Mouse (Mus musculus) heart, embryonic 12.5 days (tissue): ENCODE results near the gene Abca1. TPM values are rescaled to one million over a fixed set of nuclear protein-coding genes. Genes with fewer than 3 reads are reported as not detected.
A peak's percentile ranks its signal among the peaks of the same experiment; 100 is the strongest.

ENCODE experiments used
- ATAC-seq: fragments of 200-750 bp; cut with Nextera tagmentation; 2 replicates; pipeline ENCODE4 v1.8.0; 2017; ENCODE audit warnings: moderate TSS enrichment, moderate library complexity; ENCODE audit not compliant: insufficient number of reproducible peaks, low FRiP score
- H3K27ac ChIP-seq: fragments of 300-500 bp; sonication (generic); 2 replicates; pipeline ENCODE4 v1.5.1; 2016; ENCODE audit warnings: mild to moderate bottlenecking, moderate library complexity; ENCODE audit not compliant: poor library complexity, severe bottlenecking
- H3K27me3 ChIP-seq: fragments of 300-500 bp; sonication (generic); replicated peaks from 2 replicates; pipeline ENCODE4 v1.6.1; 2016; ENCODE audit warnings: mild to moderate bottlenecking, moderate library complexity
- H3K36me3 ChIP-seq: fragments of 300-500 bp; sonication (generic); 2 replicates; pipeline ENCODE4 v1.6.1; 2016; ENCODE audit warnings: mild to moderate bottlenecking, moderate library complexity
- H3K4me1 ChIP-seq: fragments of 300-500 bp; sonication (generic); replicated peaks from 2 replicates; pipeline ENCODE4 v1.6.1; 2016; ENCODE audit warnings: mild to moderate bottlenecking
- H3K4me2 ChIP-seq: fragments of 300-500 bp; sonication (generic); 2 replicates; pipeline ENCODE4 v1.6.1; 2016; ENCODE audit warnings: mild to moderate bottlenecking, moderate library complexity
- H3K4me3 ChIP-seq: fragments of 300-500 bp; sonication (generic); 2 replicates; pipeline ENCODE4 v1.5.1; 2016; ENCODE audit warnings: mild to moderate bottlenecking
- H3K9ac ChIP-seq: fragments of 300-500 bp; sonication (generic); 2 replicates; pipeline ENCODE4 v1.6.1; 2016; ENCODE audit warnings: mild to moderate bottlenecking, moderate library complexity
- H3K9me3 ChIP-seq: fragments of 300-500 bp; sonication (generic); replicated peaks from 2 replicates; pipeline ENCODE4 v1.6.1; 2016; ENCODE audit warnings: mild to moderate bottlenecking, moderate library complexity
- WGBS: fragments of 180-500 bp; shearing (Covaris S2); methylation state at CpG from one replicate; pipeline ENCODE4 v1.1.7; 2016; 5-methylcytosine and 5-hydroxymethylcytosine counted together
- polyA plus RNA-seq: library from polyadenylated mRNA; unstranded; fragments of >200 nt; fragmentation: Nextera tagmentation; extraction: Ambion mirVana; gene quantifications from 2 replicates; pipeline ENCODE4 v1.2.1, GENCODE M21; 2016

Abca1 gene
- polyA plus RNA-seq, result 3.8 and 4.0 TPM in 2 replicates

DNA sequence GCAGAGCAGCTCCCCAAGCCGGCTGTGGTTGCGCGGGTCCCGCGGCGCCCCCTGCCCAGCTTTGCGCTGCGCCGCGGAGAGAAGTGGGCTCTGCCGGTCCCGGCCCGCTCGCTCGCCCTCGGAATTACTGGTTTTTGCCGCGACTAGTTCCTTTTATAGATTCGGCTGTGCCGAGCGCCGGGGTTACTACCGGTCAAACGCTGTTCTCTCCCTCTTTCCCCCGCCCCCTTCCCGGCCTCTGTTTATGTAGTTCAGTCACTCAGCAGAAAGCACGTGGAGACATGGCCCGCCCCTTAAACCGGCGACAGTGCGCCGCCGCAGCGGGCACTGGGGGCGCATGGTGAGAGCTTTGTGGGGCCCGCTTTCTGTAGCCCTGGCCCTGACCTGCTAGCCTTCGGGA, at the start of gene Abca1:
Gene Abca1, minus strand, starts transcription at position 129 of the 400 bp plus-strand sequence.
- under 1% methylated on average over 37 of the region's 37 CpGs for WGBS
- H3K27ac ChIP-seq, result no peak within 1 kb of the TSS
- peak within 1 kb of the TSS; percentile 63 for H3K4me3 ChIP-seq

DNA sequence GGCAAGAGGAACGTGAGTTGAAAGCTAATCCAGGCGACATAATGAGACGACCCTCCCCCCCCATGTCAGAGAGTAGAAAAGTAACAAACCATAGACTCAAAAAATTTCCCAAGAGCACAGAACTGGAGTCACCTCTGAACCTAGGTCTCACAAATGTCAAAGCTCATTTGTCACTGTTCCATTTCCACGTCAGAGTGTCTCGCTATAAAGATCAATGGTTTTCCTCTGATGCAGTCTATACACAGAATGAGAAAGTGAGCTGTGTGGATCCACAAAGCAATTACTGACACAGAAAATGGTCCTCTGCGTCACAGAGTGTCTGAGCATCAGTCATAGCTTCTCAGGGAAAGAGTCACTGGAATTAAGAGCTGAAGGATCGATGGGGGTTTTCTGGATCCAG, 44.8 kb upstream of the Abca1 start:
- 79% methylated on average over 7 of the region's 7 CpGs for WGBS
- Histone ChIP-seq H3K27ac (no peak overlapping the region), H3K4me1 (no peaks in the 10 kb centered on the region; the same call in 1 of the 2 replicates), H3K27me3 (no peaks in the 10 kb centered on the region), H3K4me3 (no peak overlapping the region), H3K9me3 (no peaks in the 10 kb centered on the region), H3K4me2 (no peak overlapping the region), H3K36me3 (no peaks in the 10 kb centered on the region), H3K9ac (no peak overlapping the region)
- ATAC-seq, result no peak

More for the DNA sequence above, at the start of gene Abca1:
- Histone ChIP-seq H3K36me3 (no peaks in the 10 kb centered on the region), H3K27me3 (no peaks in the 10 kb centered on the region), H3K4me1 (peaks cover 10% of the 10 kb centered on the region; the same call in 1 of the 2 replicates), H3K9me3 (no peaks in the 10 kb centered on the region), H3K4me2 (peak within 1 kb of the TSS; percentile 85), H3K9ac (peak within 1 kb of the TSS; percentile 65)
- ATAC-seq, result peak; percentile 92

DNA sequence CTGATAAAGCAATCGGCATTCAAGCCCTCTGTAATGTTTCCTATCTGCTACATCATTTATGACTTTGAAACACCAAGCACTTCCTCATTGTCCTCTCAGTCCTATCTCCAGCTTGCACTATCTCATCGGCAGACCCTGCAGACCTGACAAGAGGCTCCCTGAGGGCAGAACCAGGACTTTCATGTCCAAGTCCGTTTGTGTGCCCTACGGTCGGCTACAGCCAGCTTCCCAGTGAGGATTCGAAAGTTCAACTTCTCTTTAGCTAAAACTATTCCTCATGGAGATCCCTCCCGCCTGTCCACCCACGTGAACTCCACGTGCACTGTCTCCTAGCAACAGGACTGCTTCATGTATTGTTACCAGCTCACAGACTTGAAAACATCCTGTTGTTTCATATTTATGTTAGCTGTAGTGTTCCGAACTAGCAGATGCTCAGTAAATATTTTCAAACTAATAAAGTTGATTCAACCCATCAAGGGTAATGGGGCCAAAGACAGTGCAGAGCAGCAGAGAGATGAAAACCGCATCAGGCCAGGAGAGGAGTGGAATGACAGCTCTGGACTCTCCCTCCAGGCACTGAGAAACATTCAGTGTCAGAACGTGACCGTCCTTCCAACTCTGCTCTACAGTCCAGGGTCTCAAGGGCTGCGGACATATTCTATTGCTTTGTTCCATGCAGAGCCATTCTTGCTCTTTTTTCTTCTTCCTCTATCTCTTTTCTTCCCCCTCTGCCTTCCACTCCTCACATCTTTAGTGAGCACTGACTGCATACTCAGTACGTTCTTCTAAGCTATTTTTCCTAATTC, 44.1 kb upstream of the Abca1 start:
- Histone ChIP-seq H3K9me3 (no peaks in the 10 kb centered on the region), H3K27me3 (no peaks in the 10 kb centered on the region), H3K36me3 (no peaks in the 10 kb centered on the region), H3K4me1 (no peaks in the 10 kb centered on the region; the same call in 1 of the 2 replicates), H3K4me2 (no peak overlapping the region), H3K27ac (no peak overlapping the region), H3K4me3 (no peak overlapping the region), H3K9ac (no peak overlapping the region)
- no peak for ATAC-seq
- 72% methylated on average over 15 of the region's 15 CpGs for WGBS

DNA sequence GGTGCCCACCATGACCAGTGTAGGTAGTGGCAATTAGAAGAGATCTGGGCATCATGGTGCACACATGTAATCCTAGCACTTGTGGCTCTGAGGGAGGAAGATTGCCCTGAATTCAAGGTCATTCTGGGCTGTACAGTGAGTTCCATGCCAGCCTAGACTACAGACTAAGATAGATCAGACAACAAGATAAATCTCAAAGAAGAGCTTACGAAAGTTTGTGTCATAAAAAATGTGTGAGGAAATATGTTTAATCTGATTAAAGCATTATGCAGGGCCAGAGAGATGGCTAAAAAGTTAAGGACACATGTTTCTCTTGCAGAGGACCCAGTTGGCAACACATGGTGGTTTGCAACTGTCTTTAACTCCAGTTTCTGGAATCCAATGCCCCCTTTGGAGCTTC, 40.6 kb upstream of the Abca1 start:
- Histone ChIP-seq H3K4me2 (no peak overlapping the region), H3K27me3 (no peaks in the 10 kb centered on the region), H3K27ac (no peak overlapping the region), H3K4me3 (no peak overlapping the region), H3K4me1 (peaks cover 5% of the 10 kb centered on the region; the same call in 1 of the 2 replicates), H3K9me3 (no peaks in the 10 kb centered on the region), H3K9ac (no peak overlapping the region), H3K36me3 (no peaks in the 10 kb centered on the region)
- WGBS, result 84% methylated on average over 1 of the region's 1 CpGs
- ATAC-seq, result no peak

DNA sequence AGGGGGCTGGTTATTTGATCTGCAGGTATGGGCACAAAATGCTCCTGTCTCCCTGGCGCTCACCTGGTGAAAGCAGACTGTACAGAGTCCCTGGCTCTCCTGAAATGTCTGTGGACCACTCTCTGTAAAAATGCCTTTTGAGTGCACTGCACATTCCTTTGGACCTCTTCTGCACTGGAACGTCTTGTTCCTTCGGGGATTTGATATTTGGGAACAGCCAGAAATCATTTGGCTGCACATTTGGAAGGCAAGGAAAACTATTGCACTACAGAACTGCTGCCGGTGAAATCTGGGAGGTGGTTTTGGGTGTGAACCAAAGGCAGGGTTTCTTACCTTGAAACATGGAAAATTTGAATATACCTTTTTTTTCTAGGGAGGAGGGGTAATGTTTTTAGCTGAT, 38.1 kb upstream of the Abca1 start:
- H3K9me3 ChIP-seq, result no peaks in the 10 kb centered on the region
- H3K27me3 ChIP-seq, result no peaks in the 10 kb centered on the region
- no peaks in the 10 kb centered on the region for H3K36me3 ChIP-seq
- no peak for ATAC-seq
- peaks cover 5% of the 10 kb centered on the region; the same call in 1 of the 2 replicates for H3K4me1 ChIP-seq
- no peak overlapping the region for H3K4me2 ChIP-seq
- H3K4me3 ChIP-seq, result no peak overlapping the region
- WGBS, result 79% methylated on average over 4 of the region's 4 CpGs
- no peak overlapping the region for H3K9ac ChIP-seq
- no peak overlapping the region for H3K27ac ChIP-seq

DNA sequence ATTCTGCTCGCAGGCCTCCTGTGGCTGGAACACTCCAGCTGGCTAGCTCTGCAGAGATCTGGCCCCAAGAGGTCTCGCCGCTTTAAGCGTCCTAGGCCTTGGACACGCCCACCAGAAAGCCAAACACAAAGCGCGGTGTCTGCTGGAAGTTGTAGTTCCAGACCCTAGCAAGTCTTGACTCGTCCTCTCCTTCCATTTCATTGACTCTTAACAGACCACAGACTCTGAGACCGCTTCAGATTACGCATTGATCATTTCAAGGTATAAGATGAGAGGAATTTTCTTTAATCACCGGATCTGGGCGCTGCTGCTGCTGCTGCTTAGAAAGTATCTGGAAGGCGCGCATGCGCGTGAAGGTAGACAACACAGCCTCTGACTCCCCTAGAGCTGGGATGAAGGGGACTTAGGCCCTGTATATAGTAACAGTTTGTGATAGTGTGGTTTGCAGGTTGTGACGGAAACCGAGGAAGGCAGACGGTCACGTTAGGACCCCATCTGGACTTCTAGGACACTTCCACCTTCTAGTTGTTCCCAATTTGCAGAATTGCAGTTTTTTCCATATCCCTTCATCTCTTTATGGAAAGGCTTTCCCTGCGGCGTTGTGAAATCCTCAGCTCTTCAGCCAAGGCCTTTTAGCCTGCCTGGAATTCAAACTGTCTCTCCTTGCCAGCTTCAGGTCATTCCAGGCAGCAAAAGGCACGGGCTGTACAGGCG, 36.5 kb upstream of the Abca1 start:
- 16% methylated on average over 24 of the region's 24 CpGs for WGBS
- H3K9ac ChIP-seq, result no peak overlapping the region
- peak; percentile 94 for ATAC-seq
- H3K9me3 ChIP-seq, result no peaks in the 10 kb centered on the region
- H3K27ac ChIP-seq, result no peak overlapping the region
- H3K4me1 ChIP-seq, result peaks cover 5% of the 10 kb centered on the region; the same call in 1 of the 2 replicates
- no peaks in the 10 kb centered on the region for H3K36me3 ChIP-seq
- H3K27me3 ChIP-seq, result no peaks in the 10 kb centered on the region
- H3K4me2 ChIP-seq, result peak overlapping the region; percentile 63
- H3K4me3 ChIP-seq, result peak overlapping the region; percentile 51

DNA sequence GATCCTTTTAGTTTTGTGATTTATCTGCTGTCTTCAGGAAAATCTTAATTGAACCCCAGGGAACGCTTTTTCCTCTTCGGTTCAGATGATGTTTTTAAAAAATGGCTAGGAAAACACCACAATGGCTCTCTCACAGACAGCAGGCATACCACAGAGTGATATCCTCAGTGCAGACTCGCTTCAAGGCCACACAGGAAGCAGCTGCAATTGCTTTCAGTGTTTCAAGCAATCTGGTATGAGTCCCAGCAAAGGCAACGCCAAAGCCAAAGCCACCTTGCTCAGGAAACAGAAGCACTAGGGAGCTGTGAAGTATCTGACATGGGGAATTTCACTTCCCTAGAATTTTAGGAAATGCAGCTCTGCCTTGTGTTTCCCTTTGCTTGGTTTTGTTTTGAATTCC, 27.4 kb upstream of the Abca1 start:
- no peak; the same call in 1 of the 2 replicates for ATAC-seq
- H3K4me2 ChIP-seq, result no peak overlapping the region
- no peaks in the 10 kb centered on the region for H3K4me1 ChIP-seq
- no peaks in the 10 kb centered on the region for H3K27me3 ChIP-seq
- H3K36me3 ChIP-seq, result no peaks in the 10 kb centered on the region
- peaks cover 3% of the 10 kb centered on the region; the same call in 1 of the 2 replicates for H3K9me3 ChIP-seq
- H3K9ac ChIP-seq, result no peak overlapping the region
- WGBS, result 38% methylated on average over 4 of the region's 4 CpGs
- H3K4me3 ChIP-seq, result no peak overlapping the region
- peak overlapping the region; percentile 76; the same call in 1 of the 2 replicates for H3K27ac ChIP-seq

DNA sequence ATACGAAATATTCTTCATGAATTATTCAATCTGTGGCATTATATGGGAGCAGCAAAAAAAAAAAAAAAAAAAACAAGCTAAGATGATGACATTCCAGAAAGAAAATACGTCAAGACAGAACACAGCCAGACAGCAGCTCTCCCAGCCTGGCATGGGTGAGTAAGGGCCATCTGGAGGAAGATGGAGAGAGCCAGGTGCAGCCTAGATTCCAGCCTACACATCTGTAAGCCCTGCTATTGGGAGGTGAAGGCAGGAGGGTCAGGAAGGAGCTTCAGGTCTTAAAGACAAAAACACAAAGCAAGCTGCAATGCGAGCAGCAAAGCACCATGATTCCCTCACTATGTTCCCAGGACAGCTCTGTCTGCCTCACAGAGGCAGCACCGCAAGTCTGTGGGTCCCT, 26.9 kb upstream of the Abca1 start:
- no peak overlapping the region for H3K4me2 ChIP-seq
- no peaks in the 10 kb centered on the region for H3K4me1 ChIP-seq
- H3K9ac ChIP-seq, result no peak overlapping the region
- no peaks in the 10 kb centered on the region for H3K27me3 ChIP-seq
- 58% methylated on average over 4 of the region's 4 CpGs for WGBS
- H3K4me3 ChIP-seq, result no peak overlapping the region
- H3K36me3 ChIP-seq, result no peaks in the 10 kb centered on the region
- peaks cover 3% of the 10 kb centered on the region; the same call in 1 of the 2 replicates for H3K9me3 ChIP-seq
- H3K27ac ChIP-seq, result peak overlapping the region; percentile 76
- no peak for ATAC-seq

DNA sequence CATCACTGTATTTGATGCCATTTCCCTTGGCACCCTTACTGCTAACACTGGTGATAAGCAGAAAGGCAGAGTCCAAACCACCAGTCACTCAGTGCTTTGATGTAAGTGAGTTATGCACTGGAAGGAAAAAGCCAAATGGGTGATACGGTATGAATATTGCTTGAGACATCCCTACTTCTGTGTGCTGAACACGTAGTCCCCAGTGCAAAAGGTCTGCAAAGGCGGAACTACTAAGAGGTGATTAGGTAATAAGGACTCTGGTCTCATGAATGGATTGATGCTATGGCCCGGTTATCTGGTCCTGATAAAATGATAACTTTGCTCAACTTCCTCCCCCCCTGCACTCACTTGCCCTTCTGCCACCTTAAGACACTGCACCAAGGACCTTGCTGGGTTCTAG, 26.4 kb upstream of the Abca1 start:
- ATAC-seq, result no peak

DNA sequence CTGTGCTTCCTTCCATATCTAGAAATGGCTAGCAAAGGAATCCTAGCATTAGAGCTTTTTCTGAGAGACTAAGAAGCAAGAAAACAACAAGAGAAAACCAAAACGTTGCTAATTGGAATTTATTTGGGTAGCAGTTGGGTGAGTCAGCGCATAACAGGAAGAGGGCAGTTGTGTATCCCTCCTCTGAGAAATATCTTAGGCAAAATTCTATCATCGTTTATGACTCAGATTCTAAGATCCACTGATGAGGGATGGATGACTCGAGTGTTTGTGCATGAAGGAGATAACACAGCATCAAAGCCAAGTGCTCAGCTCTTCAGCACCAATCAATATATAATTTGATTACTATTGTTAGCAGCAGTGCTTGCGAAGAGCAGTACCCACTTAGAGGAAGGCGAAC, 21.8 kb upstream of the Abca1 start:
- H3K27me3 ChIP-seq, result no peaks in the 10 kb centered on the region
- 66% methylated on average over 6 of the region's 6 CpGs for WGBS
- H3K4me3 ChIP-seq, result no peak overlapping the region
- no peak overlapping the region for H3K27ac ChIP-seq
- H3K36me3 ChIP-seq, result no peaks in the 10 kb centered on the region
- H3K9ac ChIP-seq, result no peak overlapping the region
- no peak overlapping the region for H3K4me2 ChIP-seq
- no peak for ATAC-seq
- peaks cover 3% of the 10 kb centered on the region; the same call in 1 of the 2 replicates for H3K9me3 ChIP-seq
- H3K4me1 ChIP-seq, result no peaks in the 10 kb centered on the region

More for the DNA sequence above, 26.4 kb upstream of the Abca1 start:
- Histone ChIP-seq H3K27ac (no peak overlapping the region), H3K9ac (no peak overlapping the region), H3K36me3 (no peaks in the 10 kb centered on the region), H3K4me1 (no peaks in the 10 kb centered on the region), H3K9me3 (peaks cover 3% of the 10 kb centered on the region; the same call in 1 of the 2 replicates), H3K4me2 (no peak overlapping the region), H3K27me3 (no peaks in the 10 kb centered on the region), H3K4me3 (no peak overlapping the region)
- 83% methylated on average over 4 of the region's 4 CpGs for whole genome bisulfite sequencing

DNA sequence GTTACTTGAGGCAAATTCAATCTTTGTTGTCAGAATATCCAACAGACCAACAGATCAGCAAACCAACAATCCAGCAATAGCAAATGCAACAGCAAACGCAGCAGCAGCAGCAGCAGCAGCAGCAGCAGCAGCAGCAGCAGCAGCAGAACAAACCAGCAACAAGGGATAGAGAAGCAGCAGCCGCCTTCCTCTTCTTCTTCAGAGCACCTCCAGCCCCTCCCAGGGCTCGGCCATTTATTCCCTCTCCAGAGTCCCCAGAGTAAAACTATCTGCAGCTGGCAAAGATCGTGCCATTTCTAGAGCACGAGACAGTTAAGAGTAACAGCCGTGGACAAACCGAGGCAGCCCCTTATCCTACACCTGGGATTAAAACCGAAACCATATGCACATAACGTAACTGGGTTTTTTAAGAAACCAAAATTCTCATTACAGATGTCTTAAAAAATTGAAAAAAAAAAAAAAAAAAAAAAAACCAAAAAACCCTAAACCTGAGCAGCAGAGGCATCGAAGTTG, 19.7 kb upstream of the Abca1 start:
- Histone ChIP-seq H3K9me3 (peaks cover under 1% of the 10 kb centered on the region; the same call in 1 of the 2 replicates), H3K4me1 (no peaks in the 10 kb centered on the region), H3K4me3 (no peak overlapping the region), H3K9ac (no peak overlapping the region), H3K27ac (no peak overlapping the region), H3K27me3 (no peaks in the 10 kb centered on the region), H3K36me3 (no peaks in the 10 kb centered on the region), H3K4me2 (no peak overlapping the region)
- 71% methylated on average over 10 of the region's 10 CpGs for WGBS
- ATAC-seq, result no peak
